Mouse (Mus musculus) myocyte (in vitro differentiated cells): ENCODE results near the gene Prkd1. TPM values are rescaled to one million over a fixed set of nuclear protein-coding genes. Genes with fewer than 3 reads are reported as not detected.

Source experiments
- H3K27me3 ChIP-seq: one replicate; pipeline ENCODE4 v1.6.1; 2011; ENCODE audit not compliant: control insufficient read depth, insufficient read depth, insufficient read length
- H3K36me3 ChIP-seq: one replicate; pipeline ENCODE4 v1.6.1; 2011; ENCODE audit not compliant: control insufficient read depth, insufficient read depth
- H3K4me2 ChIP-seq: one replicate; pipeline ENCODE4 v1.6.1; 2011; ENCODE audit warnings: low read depth, control low read depth
- H3K4me3 ChIP-seq: one replicate; pipeline ENCODE4 v1.5.1; 2011; ENCODE audit warnings: mild to moderate bottlenecking, control low read depth, moderate library complexity
- H3K79me2 ChIP-seq: one replicate; pipeline ENCODE4 v1.6.1; 2011; ENCODE audit not compliant: control insufficient read depth, insufficient read depth
- H3ac ChIP-seq: one replicate; pipeline ENCODE4 v1.6.1; 2011; ENCODE audit not compliant: control insufficient read depth, insufficient read length
- CEBPB ChIP-seq: IDR thresholded peaks from 2 replicates; pipeline ENCODE4 v1.6.1; 2011; ENCODE audit warnings: mild to moderate bottlenecking, moderate library complexity; ENCODE audit not compliant: poor library complexity, insufficient read depth, severe bottlenecking
- E2F4 ChIP-seq: IDR thresholded peaks from one replicate; pipeline ENCODE4 v1.6.1; 2011; ENCODE audit warnings: mild to moderate bottlenecking, control low read depth, moderate library complexity; ENCODE audit not compliant: insufficient read depth
- MAX ChIP-seq: IDR thresholded peaks from one replicate; pipeline ENCODE4 v1.6.1; 2011; ENCODE audit warnings: low read depth, mild to moderate bottlenecking, control low read depth
- MYOD1 ChIP-seq, 3 experiments: IDR thresholded peaks; one replicate each; pipeline ENCODE4 v1.6.1; 2011; ENCODE audit warnings: control low read depth in 2 of 3, low read depth in 2 of 3, mild to moderate bottlenecking in 2 of 3, moderate library complexity in 1 of 3; ENCODE audit not compliant: insufficient read length in 2 of 3, control insufficient read depth in 1 of 3
- MYOG ChIP-seq, 3 experiments: IDR thresholded peaks; one replicate each; pipeline ENCODE4 v1.6.1; 2011; ENCODE audit warnings: control low read depth in 2 of 3, low read depth in 2 of 3, mild to moderate bottlenecking in 2 of 3; ENCODE audit not compliant: insufficient read length in 2 of 3, control insufficient read depth in 1 of 3, insufficient read depth in 1 of 3
- POLR2A ChIP-seq: IDR thresholded peaks from one replicate; pipeline ENCODE4 v1.6.1; 2011; ENCODE audit warnings: low read depth, mild to moderate bottlenecking, control low read depth, moderate library complexity; ENCODE audit not compliant: insufficient read length
- POLR2AphosphoS2 ChIP-seq: IDR thresholded peaks from one replicate; pipeline ENCODE4 v1.6.1; 2011; ENCODE audit warnings: low read depth, control low read depth; ENCODE audit not compliant: insufficient read length
- REST ChIP-seq: IDR thresholded peaks from one replicate; pipeline ENCODE4 v1.6.1; 2011; ENCODE audit warnings: mild to moderate bottlenecking, control low read depth, moderate library complexity; ENCODE audit not compliant: insufficient read depth, insufficient read length
- SRF ChIP-seq: IDR thresholded peaks from one replicate; pipeline ENCODE4 v1.6.1; 2011; ENCODE audit warnings: low read depth; ENCODE audit not compliant: control insufficient read depth, insufficient read length
- TCF12 ChIP-seq: IDR thresholded peaks from one replicate; pipeline ENCODE4 v1.6.1; 2011; ENCODE audit warnings: mild to moderate bottlenecking, control low read depth; ENCODE audit not compliant: poor library complexity, insufficient read depth, severe bottlenecking
- TCF3 ChIP-seq: IDR thresholded peaks from one replicate; pipeline ENCODE4 v1.6.1; 2011; ENCODE audit warnings: low read depth, control low read depth; ENCODE audit not compliant: insufficient read length
- USF1 ChIP-seq: IDR thresholded peaks from one replicate; pipeline ENCODE4 v1.6.1; 2011; ENCODE audit warnings: low read depth, mild to moderate bottlenecking, control low read depth, moderate library complexity
- polyA plus RNA-seq: library from polyadenylated mRNA; unstranded; fragments of >200 nt; fragmentation: generic; extraction: Trizol; gene quantifications from one replicate; pipeline ENCODE4 v1.2.1, GENCODE M21; 2012; ENCODE audit warnings: missing spikeins

The Prkd1 gene
- polyA plus RNA-seq, 1 experiment, result 0.28 TPM

DNA sequence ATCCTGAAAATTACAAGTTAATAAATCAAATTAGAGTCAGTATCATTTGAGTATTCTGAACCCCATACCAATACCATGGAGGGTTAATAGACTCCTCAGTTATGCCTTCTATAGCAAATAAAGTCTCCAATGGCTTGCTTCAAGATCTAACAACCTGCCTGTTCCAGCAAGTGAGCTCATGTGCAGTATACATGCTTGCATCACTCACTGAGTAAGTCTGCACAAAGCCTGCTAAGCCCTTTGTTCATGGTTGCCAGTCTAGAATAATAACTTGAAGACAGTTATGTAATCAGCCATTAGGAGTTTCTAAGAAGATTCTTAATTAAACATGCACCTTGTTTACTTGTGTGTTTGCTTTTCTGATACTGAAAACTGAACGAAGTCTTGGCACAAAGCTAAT is 88.4 kb downstream of the Prkd1 start:
- no peak overlapping the region for H3K4me3 ChIP-seq
- no peaks in the 10 kb centered on the region for H3K36me3 ChIP-seq
- no peaks in the 10 kb centered on the region for H3K27me3 ChIP-seq
- H3ac ChIP-seq, result no peak overlapping the region
- TF ChIP-seq MYOD1 (IDR thresholded peaks at IDR 0.05; ENCODE audit: control insufficient read depth in 1 of 3, insufficient read length in 2 of 3, low read depth in 2 of 3) (no peak), TCF3 (no peak), USF1 (no peak), MAX (no peak), REST (no peak), TCF12 (no peak), MYOG (IDR thresholded peaks at IDR 0.05; ENCODE audit: control insufficient read depth in 1 of 3, insufficient read depth in 1 of 3, insufficient read length in 2 of 3, low read depth in 2 of 3) (no peak), POLR2AphosphoS2 (no peak), E2F4 (no peak), SRF (no peak)
- H3K4me2 ChIP-seq, result no peak overlapping the region
- H3K79me2 ChIP-seq, result no peaks in the 10 kb centered on the region

DNA sequence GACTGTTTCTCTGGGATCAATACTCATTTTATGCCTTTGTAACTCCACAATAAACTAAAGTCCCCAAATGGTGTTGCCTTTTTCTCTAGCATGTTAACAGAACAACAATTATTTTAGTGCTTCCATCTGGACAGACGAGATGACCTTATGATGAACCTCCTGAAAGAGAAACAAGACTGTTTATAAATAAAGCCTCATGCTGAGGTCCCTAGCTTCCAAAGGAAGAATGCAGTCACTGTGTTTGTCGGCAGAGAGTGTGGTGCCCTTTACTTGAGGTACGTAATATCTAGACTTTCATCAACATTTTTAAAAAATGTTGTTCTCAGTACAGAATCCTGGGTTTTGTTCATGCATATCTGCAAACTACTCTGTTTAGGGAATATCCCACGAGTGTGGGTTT is 90.7 kb downstream of the Prkd1 start:
- Histone ChIP-seq H3K4me2 (no peak overlapping the region), H3K36me3 (no peaks in the 10 kb centered on the region), H3K79me2 (no peaks in the 10 kb centered on the region), H3ac (no peak overlapping the region), H3K27me3 (no peaks in the 10 kb centered on the region), H3K4me3 (no peak overlapping the region)
- TF ChIP-seq SRF, result no peak
- TF ChIP-seq TCF12, result no peak
- no peak for TF ChIP-seq MYOD1 (IDR thresholded peaks at IDR 0.05; ENCODE audit: control insufficient read depth in 1 of 3, insufficient read length in 2 of 3, low read depth in 2 of 3)
- no peak for TF ChIP-seq REST

DNA sequence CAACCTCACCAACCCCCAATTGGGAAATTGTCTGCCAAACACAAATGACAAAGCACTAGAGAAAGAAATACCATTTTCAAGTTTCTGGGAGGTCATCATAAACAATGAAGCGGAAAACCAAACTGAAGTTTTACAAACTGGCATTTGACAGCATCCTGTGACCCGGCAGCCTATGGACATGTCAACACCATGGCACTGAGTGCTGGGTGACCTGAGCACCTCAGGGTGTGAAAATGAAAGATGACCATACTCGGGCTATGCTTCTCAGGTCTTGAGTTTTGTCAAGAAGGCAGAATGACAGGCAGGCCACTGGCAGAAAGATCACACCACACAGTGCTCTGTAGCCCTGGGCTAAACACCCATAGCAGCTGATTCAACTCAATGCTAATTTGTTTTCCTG is 94.7 kb downstream of the Prkd1 start:
- no peak overlapping the region for H3K4me3 ChIP-seq
- H3K36me3 ChIP-seq, result no peaks in the 10 kb centered on the region
- TF ChIP-seq POLR2AphosphoS2, result no peak
- no peak for TF ChIP-seq USF1
- no peak for TF ChIP-seq E2F4
- TF ChIP-seq SRF, result no peak
- no peak for TF ChIP-seq MYOG (IDR thresholded peaks at IDR 0.05; ENCODE audit: control insufficient read depth in 1 of 3, insufficient read depth in 1 of 3, insufficient read length in 2 of 3, low read depth in 2 of 3)
- no peak for TF ChIP-seq TCF3
- no peak for TF ChIP-seq POLR2A
- no peak for TF ChIP-seq TCF12
- TF ChIP-seq CEBPB, result no peak
- TF ChIP-seq MAX, result no peak
- TF ChIP-seq REST, result no peak
- no peak for TF ChIP-seq MYOD1 (IDR thresholded peaks at IDR 0.05; ENCODE audit: control insufficient read depth in 1 of 3, insufficient read length in 2 of 3, low read depth in 2 of 3)
- H3K4me2 ChIP-seq, result no peak overlapping the region
- H3K27me3 ChIP-seq, result no peaks in the 10 kb centered on the region
- H3ac ChIP-seq, result no peak overlapping the region
- no peaks in the 10 kb centered on the region for H3K79me2 ChIP-seq

DNA sequence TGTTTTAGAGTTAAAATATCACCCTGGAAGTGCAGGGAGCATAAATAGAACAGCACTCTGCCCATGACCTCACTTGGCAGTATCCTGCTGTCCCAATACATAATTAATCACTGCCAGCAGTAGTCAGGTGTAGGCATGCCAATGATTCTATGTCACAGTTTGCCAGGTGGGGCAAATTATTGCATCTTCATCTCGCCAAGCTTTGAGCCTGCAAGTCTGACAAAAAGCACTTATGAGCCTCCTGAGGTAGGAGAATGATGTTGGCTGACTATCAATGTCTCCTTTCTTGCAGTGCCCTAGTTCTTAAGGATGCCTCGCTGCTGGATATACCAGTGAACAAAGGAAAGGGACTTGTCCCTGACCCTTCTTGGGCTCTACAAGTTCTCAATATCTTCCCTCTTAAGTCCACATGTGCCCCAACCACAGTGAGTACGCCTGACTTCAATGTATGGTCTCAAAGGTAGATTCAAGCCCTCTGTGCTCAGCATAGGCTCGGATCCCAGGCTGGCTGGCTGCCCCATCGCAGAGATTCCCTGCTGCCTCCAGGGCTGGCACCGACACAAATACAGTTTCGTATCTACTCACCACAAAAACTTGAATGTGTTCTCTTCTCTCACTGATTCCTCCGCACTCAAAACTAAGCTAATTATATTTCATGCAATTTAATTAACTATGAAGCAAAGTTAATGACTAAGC is 98.9 kb downstream of the Prkd1 start:
- no peaks in the 10 kb centered on the region for H3K36me3 ChIP-seq
- no peak overlapping the region for H3K4me3 ChIP-seq
- no peak overlapping the region for H3K4me2 ChIP-seq
- no peak overlapping the region for H3ac ChIP-seq
- TF ChIP-seq REST (no peak), POLR2A (no peak), USF1 (no peak), TCF3 (no peak), POLR2AphosphoS2 (no peak), MAX (no peak), E2F4 (no peak), SRF (no peak), MYOG (IDR thresholded peaks at IDR 0.05; ENCODE audit: control insufficient read depth in 1 of 3, insufficient read depth in 1 of 3, insufficient read length in 2 of 3, low read depth in 2 of 3) (no peak), MYOD1 (IDR thresholded peaks at IDR 0.05; ENCODE audit: control insufficient read depth in 1 of 3, insufficient read length in 2 of 3, low read depth in 2 of 3) (no peak), TCF12 (no peak), CEBPB (no peak)
- no peaks in the 10 kb centered on the region for H3K27me3 ChIP-seq
- H3K79me2 ChIP-seq, result no peaks in the 10 kb centered on the region

- H3K27me3 ChIP-seq, result no peaks in the 10 kb centered on the region
- TF ChIP-seq TCF12 (no peak), REST (no peak), USF1 (no peak), POLR2AphosphoS2 (no peak), MYOG (IDR thresholded peaks at IDR 0.05; ENCODE audit: control insufficient read depth in 1 of 3, insufficient read depth in 1 of 3, insufficient read length in 2 of 3, low read depth in 2 of 3) (no peak), MYOD1 (IDR thresholded peaks at IDR 0.05; ENCODE audit: control insufficient read depth in 1 of 3, insufficient read length in 2 of 3, low read depth in 2 of 3) (no peak), CEBPB (no peak), MAX (no peak), E2F4 (no peak), TCF3 (no peak), POLR2A (no peak), SRF (no peak)
- no peak overlapping the region for H3K4me2 ChIP-seq
- no peak overlapping the region for H3K4me3 ChIP-seq
- no peak overlapping the region for H3ac ChIP-seq
- H3K36me3 ChIP-seq, result no peaks in the 10 kb centered on the region
- H3K79me2 ChIP-seq, result no peaks in the 10 kb centered on the region
Observed at GRCm38 (mm10) chr12:50546394-50546793, 102.5 kb downstream of the Prkd1 start.
